Mouse (Mus musculus) myocyte (in vitro differentiated cells): Measurements from ENCODE around the gene Fstl4. TPM values are rescaled to one million over a fixed set of nuclear protein-coding genes. Genes with fewer than 3 reads are reported as not detected.

ENCODE experiments used
- H3K27me3 ChIP-seq: one replicate; pipeline ENCODE4 v1.6.1; 2011; ENCODE audit not compliant: control insufficient read depth, insufficient read depth, insufficient read length
- H3K36me3 ChIP-seq: one replicate; pipeline ENCODE4 v1.6.1; 2011; ENCODE audit not compliant: control insufficient read depth, insufficient read depth
- H3K4me2 ChIP-seq: one replicate; pipeline ENCODE4 v1.6.1; 2011; ENCODE audit warnings: low read depth, control low read depth
- H3K4me3 ChIP-seq: one replicate; pipeline ENCODE4 v1.5.1; 2011; ENCODE audit warnings: mild to moderate bottlenecking, control low read depth, moderate library complexity
- H3K79me2 ChIP-seq: one replicate; pipeline ENCODE4 v1.6.1; 2011; ENCODE audit not compliant: control insufficient read depth, insufficient read depth
- H3ac ChIP-seq: one replicate; pipeline ENCODE4 v1.6.1; 2011; ENCODE audit not compliant: control insufficient read depth, insufficient read length
- CEBPB ChIP-seq: IDR thresholded peaks from 2 replicates; pipeline ENCODE4 v1.6.1; 2011; ENCODE audit warnings: mild to moderate bottlenecking, moderate library complexity; ENCODE audit not compliant: poor library complexity, insufficient read depth, severe bottlenecking
- E2F4 ChIP-seq: IDR thresholded peaks from one replicate; pipeline ENCODE4 v1.6.1; 2011; ENCODE audit warnings: mild to moderate bottlenecking, control low read depth, moderate library complexity; ENCODE audit not compliant: insufficient read depth
- MAX ChIP-seq: IDR thresholded peaks from one replicate; pipeline ENCODE4 v1.6.1; 2011; ENCODE audit warnings: low read depth, mild to moderate bottlenecking, control low read depth
- MYOD1 ChIP-seq, 3 experiments: IDR thresholded peaks; one replicate each; pipeline ENCODE4 v1.6.1; 2011; ENCODE audit warnings: control low read depth in 2 of 3, low read depth in 2 of 3, mild to moderate bottlenecking in 2 of 3, moderate library complexity in 1 of 3; ENCODE audit not compliant: insufficient read length in 2 of 3, control insufficient read depth in 1 of 3
- MYOG ChIP-seq, 3 experiments: IDR thresholded peaks; one replicate each; pipeline ENCODE4 v1.6.1; 2011; ENCODE audit warnings: control low read depth in 2 of 3, low read depth in 2 of 3, mild to moderate bottlenecking in 2 of 3; ENCODE audit not compliant: insufficient read length in 2 of 3, control insufficient read depth in 1 of 3, insufficient read depth in 1 of 3
- POLR2A ChIP-seq: IDR thresholded peaks from one replicate; pipeline ENCODE4 v1.6.1; 2011; ENCODE audit warnings: low read depth, mild to moderate bottlenecking, control low read depth, moderate library complexity; ENCODE audit not compliant: insufficient read length
- POLR2AphosphoS2 ChIP-seq: IDR thresholded peaks from one replicate; pipeline ENCODE4 v1.6.1; 2011; ENCODE audit warnings: low read depth, control low read depth; ENCODE audit not compliant: insufficient read length
- REST ChIP-seq: IDR thresholded peaks from one replicate; pipeline ENCODE4 v1.6.1; 2011; ENCODE audit warnings: mild to moderate bottlenecking, control low read depth, moderate library complexity; ENCODE audit not compliant: insufficient read depth, insufficient read length
- SRF ChIP-seq: IDR thresholded peaks from one replicate; pipeline ENCODE4 v1.6.1; 2011; ENCODE audit warnings: low read depth; ENCODE audit not compliant: control insufficient read depth, insufficient read length
- TCF12 ChIP-seq: IDR thresholded peaks from one replicate; pipeline ENCODE4 v1.6.1; 2011; ENCODE audit warnings: mild to moderate bottlenecking, control low read depth; ENCODE audit not compliant: poor library complexity, insufficient read depth, severe bottlenecking
- TCF3 ChIP-seq: IDR thresholded peaks from one replicate; pipeline ENCODE4 v1.6.1; 2011; ENCODE audit warnings: low read depth, control low read depth; ENCODE audit not compliant: insufficient read length
- USF1 ChIP-seq: IDR thresholded peaks from one replicate; pipeline ENCODE4 v1.6.1; 2011; ENCODE audit warnings: low read depth, mild to moderate bottlenecking, control low read depth, moderate library complexity
- polyA plus RNA-seq: library from polyadenylated mRNA; unstranded; fragments of >200 nt; fragmentation: generic; extraction: Trizol; gene quantifications from one replicate; pipeline ENCODE4 v1.2.1, GENCODE M21; 2012; ENCODE audit warnings: missing spikeins

Fstl4 gene
- polyA plus RNA-seq, 1 experiment, result not detected

DNA sequence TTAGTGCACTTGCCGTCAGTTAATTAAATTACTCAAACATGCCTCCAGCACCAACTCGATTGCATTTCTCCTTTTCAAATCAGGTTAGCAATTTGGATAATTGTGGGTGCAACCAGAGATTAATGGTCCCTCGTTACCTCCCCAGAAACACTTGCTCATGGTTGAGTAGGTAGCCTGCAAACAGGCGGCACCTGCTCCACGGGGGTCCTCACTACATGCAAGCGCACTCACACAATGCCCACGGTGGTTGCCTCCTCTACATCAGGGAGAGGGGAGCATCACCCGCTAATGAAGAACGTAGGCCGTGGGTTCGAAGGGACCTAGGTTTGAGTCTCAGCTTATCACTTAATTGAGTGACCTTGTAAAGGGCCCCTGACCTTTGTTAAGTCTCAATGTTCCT lies 371.9 kb downstream of the Fstl4 start:
- no peak overlapping the region for H3K4me3 ChIP-seq
- no peak overlapping the region for H3ac ChIP-seq
- H3K4me2 ChIP-seq, result no peak overlapping the region
- TF ChIP-seq REST, result no peak
- TF ChIP-seq TCF3, result no peak
- no peaks in the 10 kb centered on the region for H3K36me3 ChIP-seq
- H3K27me3 ChIP-seq, result peaks cover 19% of the 10 kb centered on the region
- no peaks in the 10 kb centered on the region for H3K79me2 ChIP-seq

DNA sequence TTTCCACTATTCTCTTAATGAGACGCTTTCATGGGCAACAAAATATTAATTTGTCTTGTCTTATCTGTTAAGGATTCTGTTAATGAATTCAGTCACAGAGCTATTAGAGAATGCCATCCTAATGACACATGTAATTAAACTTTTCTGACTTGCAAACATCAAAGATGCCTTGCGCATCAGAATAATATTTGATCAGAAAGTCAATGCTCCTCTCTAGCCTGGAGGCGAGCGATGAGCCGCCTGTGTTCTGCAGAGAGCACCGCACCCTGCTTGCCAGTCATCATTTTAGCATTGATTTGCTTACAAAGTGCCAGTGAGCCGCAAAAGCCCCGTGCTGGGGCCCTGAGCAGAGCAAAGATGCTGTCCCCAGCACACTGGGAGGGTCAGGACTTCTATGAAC lies 372.9 kb downstream of the Fstl4 start:
- H3K4me3 ChIP-seq, result no peak overlapping the region
- no peak overlapping the region for H3K4me2 ChIP-seq
- H3ac ChIP-seq, result no peak overlapping the region
- H3K27me3 ChIP-seq, result peaks cover 19% of the 10 kb centered on the region
- no peaks in the 10 kb centered on the region for H3K36me3 ChIP-seq
- no peaks in the 10 kb centered on the region for H3K79me2 ChIP-seq
- TF ChIP-seq USF1 (no peak), E2F4 (no peak), TCF12 (no peak), POLR2AphosphoS2 (no peak), MYOG (IDR thresholded peaks at IDR 0.05; ENCODE audit: control insufficient read depth in 1 of 3, insufficient read depth in 1 of 3, insufficient read length in 2 of 3, low read depth in 2 of 3) (no peak)

DNA sequence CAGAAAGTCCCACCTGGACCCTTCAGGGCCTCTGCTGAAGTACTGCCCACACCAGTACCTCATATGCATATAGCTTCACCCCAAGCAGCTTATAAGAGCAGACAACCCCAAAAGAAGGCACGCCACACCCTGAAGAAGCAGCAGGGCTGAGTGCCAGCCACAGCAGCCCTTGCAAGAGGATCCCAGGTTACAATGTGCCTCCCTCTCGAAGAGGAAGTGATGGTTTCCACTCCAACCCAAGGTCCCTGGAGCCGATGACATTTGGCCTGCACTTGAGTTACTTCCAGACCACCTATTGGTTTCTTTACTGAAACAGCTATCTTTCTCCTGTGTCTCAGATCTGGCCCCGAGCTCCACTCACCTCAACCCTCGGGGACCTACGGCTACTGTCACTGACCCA lies 373.8 kb downstream of the Fstl4 start:
- no peaks in the 10 kb centered on the region for H3K79me2 ChIP-seq
- H3K36me3 ChIP-seq, result no peaks in the 10 kb centered on the region
- no peak overlapping the region for H3K4me2 ChIP-seq
- TF ChIP-seq SRF (no peak), POLR2A (no peak), E2F4 (no peak), REST (no peak), MYOG (IDR thresholded peaks at IDR 0.05; ENCODE audit: control insufficient read depth in 1 of 3, insufficient read depth in 1 of 3, insufficient read length in 2 of 3, low read depth in 2 of 3) (no peak), CEBPB (no peak), MYOD1 (IDR thresholded peaks at IDR 0.05; ENCODE audit: control insufficient read depth in 1 of 3, insufficient read length in 2 of 3, low read depth in 2 of 3) (no peak), POLR2AphosphoS2 (no peak), TCF12 (no peak)
- peaks cover 19% of the 10 kb centered on the region for H3K27me3 ChIP-seq
- no peak overlapping the region for H3ac ChIP-seq
- H3K4me3 ChIP-seq, result no peak overlapping the region

DNA sequence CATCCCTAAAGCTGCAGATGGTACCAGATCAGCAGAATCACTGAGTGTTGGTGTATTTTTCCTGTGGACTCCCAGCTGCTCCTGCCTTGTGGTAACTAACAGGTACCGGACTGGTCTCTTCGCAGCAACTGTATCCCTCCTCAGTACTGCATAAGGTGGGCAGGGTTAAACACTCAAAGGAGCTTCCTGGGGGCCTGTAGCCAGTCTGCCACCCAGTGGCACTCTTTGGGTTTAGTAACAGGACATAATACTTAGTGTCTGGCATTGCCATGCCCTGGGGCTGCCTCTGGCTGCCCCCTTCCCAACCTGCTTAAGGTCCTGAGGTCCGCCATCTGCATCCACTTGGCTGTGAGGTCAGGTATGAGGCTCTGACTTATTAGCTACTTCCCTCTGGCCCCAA lies 375.2 kb downstream of the Fstl4 start:
- no peak for TF ChIP-seq POLR2AphosphoS2
- TF ChIP-seq REST, result no peak
- TF ChIP-seq TCF3, result no peak
- no peak for TF ChIP-seq MAX
- no peak for TF ChIP-seq E2F4
- no peak for TF ChIP-seq TCF12
- TF ChIP-seq MYOD1 (IDR thresholded peaks at IDR 0.05; ENCODE audit: control insufficient read depth in 1 of 3, insufficient read length in 2 of 3, low read depth in 2 of 3), result no peak
- TF ChIP-seq SRF, result no peak
- no peak for TF ChIP-seq USF1
- no peak for TF ChIP-seq POLR2A
- TF ChIP-seq CEBPB, result no peak
- no peak for TF ChIP-seq MYOG (IDR thresholded peaks at IDR 0.05; ENCODE audit: control insufficient read depth in 1 of 3, insufficient read depth in 1 of 3, insufficient read length in 2 of 3, low read depth in 2 of 3)
- Histone ChIP-seq H3K79me2 (no peaks in the 10 kb centered on the region), H3K27me3 (peaks cover 19% of the 10 kb centered on the region), H3ac (no peak overlapping the region), H3K4me2 (no peak overlapping the region), H3K36me3 (no peaks in the 10 kb centered on the region), H3K4me3 (no peak overlapping the region)

DNA sequence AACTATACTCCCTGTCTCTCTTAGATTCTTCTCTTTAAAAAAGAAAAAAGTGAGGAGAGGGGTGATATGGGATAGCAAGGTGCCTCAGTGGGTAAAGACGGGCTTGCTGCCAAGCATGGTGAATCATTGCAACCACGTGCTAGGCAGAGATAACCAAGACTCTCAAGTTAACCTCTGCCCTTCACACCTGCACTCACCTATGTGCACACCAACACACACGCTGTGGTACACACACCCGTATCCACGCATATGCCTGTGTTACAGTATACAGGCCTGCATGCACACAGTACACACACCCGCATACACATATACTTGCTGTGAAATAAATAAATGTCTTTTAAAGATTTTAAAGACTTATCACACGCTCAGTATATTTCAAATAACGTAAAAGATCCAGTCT lies 375.8 kb downstream of the Fstl4 start:
- Histone ChIP-seq H3ac (no peak overlapping the region), H3K36me3 (no peaks in the 10 kb centered on the region), H3K27me3 (peaks cover 19% of the 10 kb centered on the region), H3K4me2 (no peak overlapping the region), H3K79me2 (no peaks in the 10 kb centered on the region), H3K4me3 (no peak overlapping the region)
- TF ChIP-seq REST, result no peak
- no peak for TF ChIP-seq TCF3
- TF ChIP-seq MYOG (IDR thresholded peaks at IDR 0.05; ENCODE audit: control insufficient read depth in 1 of 3, insufficient read depth in 1 of 3, insufficient read length in 2 of 3, low read depth in 2 of 3), result no peak
- no peak for TF ChIP-seq E2F4
- no peak for TF ChIP-seq TCF12
- no peak for TF ChIP-seq SRF
- no peak for TF ChIP-seq MAX
- TF ChIP-seq POLR2A, result no peak
- no peak for TF ChIP-seq MYOD1 (IDR thresholded peaks at IDR 0.05; ENCODE audit: control insufficient read depth in 1 of 3, insufficient read length in 2 of 3, low read depth in 2 of 3)
- TF ChIP-seq USF1, result no peak
- TF ChIP-seq CEBPB, result no peak
- TF ChIP-seq POLR2AphosphoS2, result no peak
